Mouse (Mus musculus) heart, postnatal 0 days (tissue): ENCODE measurements around the gene Ddx19b. TPM values are rescaled to one million over a fixed set of nuclear protein-coding genes. Genes with fewer than 3 reads are reported as not detected.

Source experiments
- ATAC-seq: fragments of 200-750 bp; cut with Nextera tagmentation; 2 replicates; pipeline ENCODE4 v1.8.0; 2017; ENCODE audit warnings: low read depth, moderate number of reproducible peaks, moderate library complexity; ENCODE audit not compliant: insufficient read depth
- DNase-seq: peaks from one replicate; pipeline ENCODE4 v3.0.0-alpha.2; 2016; ENCODE audit warnings: low spot score
- H3K27ac ChIP-seq: fragments of 300-500 bp; sonication (generic); 2 replicates; pipeline ENCODE4 v1.5.1; 2014; ENCODE audit warnings: low read depth, mild to moderate bottlenecking
- H3K27me3 ChIP-seq: fragments of 300-500 bp; sonication (generic); 2 replicates; pipeline ENCODE4 v1.6.1; 2014; ENCODE audit warnings: low read length, mixed read lengths; ENCODE audit not compliant: control insufficient read depth, insufficient read depth
- H3K36me3 ChIP-seq: fragments of 300-500 bp; sonication (generic); replicated peaks from 2 replicates; pipeline ENCODE4 v1.6.1; 2014; ENCODE audit warnings: low read length, mixed read lengths; ENCODE audit not compliant: control insufficient read depth, insufficient read depth
- H3K4me1 ChIP-seq: fragments of 300-500 bp; sonication (generic); 2 replicates; pipeline ENCODE4 v1.6.1; 2014; ENCODE audit warnings: antibody characterized with exemption; ENCODE audit not compliant: control insufficient read depth, insufficient read depth
- H3K4me2 ChIP-seq: fragments of 300-500 bp; sonication (generic); 2 replicates; pipeline ENCODE4 v1.6.1; 2014; ENCODE audit warnings: low read depth, mild to moderate bottlenecking, low read length, moderate library complexity
- H3K4me3 ChIP-seq: fragments of 300-500 bp; sonication (generic); 2 replicates; pipeline ENCODE4 v1.5.1; 2014; ENCODE audit warnings: low read depth, low read length
- H3K9ac ChIP-seq: fragments of 300-500 bp; sonication (generic); replicated peaks from 2 replicates; pipeline ENCODE4 v1.6.1; 2014; ENCODE audit warnings: low read depth, low read length, mixed read lengths
- H3K9me3 ChIP-seq: fragments of 300-500 bp; sonication (generic); replicated peaks from 2 replicates; pipeline ENCODE4 v1.6.1; 2016; ENCODE audit warnings: low read length; ENCODE audit not compliant: control insufficient read depth
- CTCF ChIP-seq: IDR thresholded peaks from 2 replicates; pipeline ENCODE4 v1.5.1; 2016; ENCODE audit warnings: antibody characterized with exemption, control low read depth, low read depth
- EP300 ChIP-seq: IDR thresholded peaks from 2 replicates; pipeline ENCODE4 v1.6.1; 2016; ENCODE audit warnings: antibody characterized with exemption, low read depth
- WGBS: fragments of 180-500 bp; shearing (Covaris S2); extraction: QIAGEN DNeasy Blood & Tissue Kit; methylation state at CpG from one replicate; pipeline ENCODE4 v1.1.7; 2014; 5-methylcytosine and 5-hydroxymethylcytosine counted together
- polyA plus RNA-seq: library from polyadenylated mRNA; unstranded; fragments of >200 nt; fragmentation: Nextera tagmentation; extraction: Ambion mirVana; gene quantifications from 2 replicates; pipeline ENCODE4 v1.2.1, GENCODE M21; 2015
- total RNA-seq: library from RNA; depleted of rRNA; stranded (reverse); fragments of >200 nt; gene quantifications from 2 replicates; pipeline ENCODE4 v1.2.3, GENCODE M21; 2014; ENCODE audit warnings: low replicate concordance

Gene Ddx19b
- total and polyA plus RNA-seq, 2 experiments from 2014 or later: 3.6 to 10.2 TPM

DNA sequence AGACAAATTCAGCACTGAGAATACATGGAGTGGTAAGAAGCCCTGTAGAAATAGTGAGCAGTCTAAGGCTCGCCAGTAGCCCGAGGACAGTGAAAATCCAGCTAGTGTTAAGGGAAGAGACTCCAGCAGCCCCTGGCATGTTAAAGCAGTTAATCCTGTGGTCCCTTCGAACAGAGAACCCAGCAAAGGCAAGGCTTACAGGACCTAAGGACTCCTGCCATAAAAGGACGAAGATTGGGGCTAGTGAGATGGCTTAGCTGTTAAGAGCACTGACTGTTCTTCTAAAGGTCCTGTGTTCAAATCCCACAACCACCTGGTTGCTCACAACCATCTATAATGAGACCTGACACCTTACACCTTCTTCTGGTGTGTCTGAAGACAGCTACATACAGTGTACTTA is 34.8 kb upstream of the Ddx19b start:
- DNase-seq: no peak
- Histone ChIP-seq H3K9ac (no peak overlapping the region), H3K27ac (no peak overlapping the region), H3K36me3 (no peaks in the 10 kb centered on the region), H3K4me3 (no peak overlapping the region), H3K4me2 (no peak overlapping the region), H3K9me3 (no peaks in the 10 kb centered on the region), H3K27me3 (no peaks in the 10 kb centered on the region), H3K4me1 (no peaks in the 10 kb centered on the region)
- ATAC-seq: no peak
- WGBS: 50% methylated on average over 4 of the region's 4 CpGs
- TF ChIP-seq CTCF (no peak), EP300 (no peak)

DNA sequence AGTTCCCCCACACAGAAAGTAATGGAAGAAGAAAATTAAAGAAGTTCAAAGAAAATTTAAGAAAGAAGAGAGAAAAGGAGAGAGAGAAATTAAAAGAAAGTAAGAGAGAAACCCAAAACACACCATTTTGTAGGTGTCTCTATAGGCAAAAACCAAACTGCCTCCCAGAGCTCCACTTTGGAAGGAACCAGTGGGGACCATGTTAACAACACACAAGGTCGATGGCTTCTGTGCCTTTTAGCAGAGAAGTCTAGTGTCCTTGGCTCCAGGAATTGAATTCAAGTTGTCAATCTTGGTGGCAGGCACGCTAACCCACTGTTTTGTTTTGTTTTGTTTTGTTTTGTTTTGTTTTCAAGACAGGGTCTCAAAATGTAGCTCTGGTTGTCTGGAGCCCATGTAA is 31.3 kb upstream of the Ddx19b start:
- no peaks in the 10 kb centered on the region for H3K36me3 ChIP-seq
- no peak overlapping the region for H3K27ac ChIP-seq
- no peaks in the 10 kb centered on the region for H3K9me3 ChIP-seq
- TF ChIP-seq CTCF: no peak
- TF ChIP-seq EP300: no peak
- H3K27me3 ChIP-seq: no peaks in the 10 kb centered on the region
- DNase-seq (no peak), ATAC-seq (no peak)
- peak overlapping the region; percentile 71; the same call in 1 of the 2 replicates for H3K4me2 ChIP-seq
- no peak overlapping the region for H3K9ac ChIP-seq
- no peaks in the 10 kb centered on the region for H3K4me1 ChIP-seq
- 70% methylated on average over 2 of the region's 2 CpGs for WGBS
- no peak overlapping the region for H3K4me3 ChIP-seq

DNA sequence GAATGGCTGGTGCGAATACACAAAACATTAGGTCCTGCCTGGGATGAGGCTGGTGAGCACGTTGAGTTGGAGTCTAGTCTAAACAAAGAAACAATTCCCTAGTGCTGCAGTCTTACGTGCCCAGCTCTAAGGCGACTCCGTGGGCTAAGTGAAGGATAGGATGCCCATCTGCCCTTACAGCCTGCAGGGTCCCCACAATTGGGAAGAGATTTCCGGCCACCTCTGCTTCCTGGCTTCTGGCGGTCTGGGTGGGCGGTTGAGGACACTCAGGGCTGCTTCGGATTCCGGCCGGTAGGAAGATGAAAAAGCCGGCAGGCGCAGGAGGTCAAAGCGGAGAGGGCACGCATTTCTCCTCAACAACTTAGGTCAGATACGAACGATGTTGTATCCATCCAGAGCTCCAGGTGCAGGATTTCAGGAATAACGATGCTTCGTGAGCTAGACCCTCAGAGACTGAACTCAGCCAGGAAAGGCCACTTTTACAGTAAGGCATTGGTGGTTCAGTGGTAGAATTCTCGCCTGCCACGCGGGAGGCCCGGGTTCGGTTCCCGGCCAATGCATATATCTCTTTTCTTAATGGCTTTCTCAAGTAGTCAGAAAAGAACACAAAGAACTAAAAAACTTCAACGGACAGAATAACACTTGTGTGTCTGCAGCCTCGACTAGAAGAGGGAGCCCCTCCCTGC is 30.7 kb upstream of the Ddx19b start:
- peak overlapping the region; percentile 59 for H3K4me3 ChIP-seq
- peak; percentile 69 for ATAC-seq
- H3K27me3 ChIP-seq: no peaks in the 10 kb centered on the region
- H3K4me2 ChIP-seq: peak overlapping the region; percentile 71
- H3K27ac ChIP-seq: no peak overlapping the region
- WGBS: under 1% methylated on average over 27 of the region's 27 CpGs
- TF ChIP-seq CTCF (no peak), EP300 (no peak)
- H3K36me3 ChIP-seq: no peaks in the 10 kb centered on the region
- H3K9ac ChIP-seq: peak overlapping the region; percentile 33
- no peaks in the 10 kb centered on the region for H3K9me3 ChIP-seq
- DNase-seq: peak; percentile 66
- H3K4me1 ChIP-seq: peaks cover 5% of the 10 kb centered on the region; the same call in 1 of the 2 replicates

DNA sequence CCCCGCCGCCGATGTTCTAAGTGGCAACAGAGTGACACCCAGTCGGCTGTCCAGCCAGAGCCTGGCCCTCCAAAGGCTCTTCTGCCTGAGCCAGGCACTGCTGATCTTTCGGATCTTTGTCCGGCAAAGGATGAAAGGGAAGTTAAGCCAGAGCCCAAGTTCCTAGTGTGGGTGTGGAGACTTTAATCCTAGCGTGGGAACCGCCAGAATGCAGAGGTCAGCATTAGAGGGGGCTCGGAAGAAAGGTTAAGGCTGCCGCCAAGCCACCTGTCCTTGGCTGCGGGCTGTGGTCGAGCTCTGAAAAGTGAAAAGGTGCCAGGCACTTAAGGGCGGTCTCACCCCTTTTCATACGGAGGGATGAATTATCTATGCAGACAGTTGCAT is 30.1 kb upstream of the Ddx19b start:
- peak overlapping the region; percentile 59 for H3K4me3 ChIP-seq
- ATAC-seq (no peak), DNase-seq (no peak)
- no peaks in the 10 kb centered on the region for H3K36me3 ChIP-seq
- H3K27ac ChIP-seq: no peak overlapping the region
- no peaks in the 10 kb centered on the region for H3K9me3 ChIP-seq
- H3K27me3 ChIP-seq: no peaks in the 10 kb centered on the region
- WGBS: 3% methylated on average over 14 of the region's 14 CpGs
- no peak for TF ChIP-seq EP300
- TF ChIP-seq CTCF: no peak
- peaks cover 10% of the 10 kb centered on the region; the same call in 1 of the 2 replicates for H3K4me1 ChIP-seq
- peak overlapping the region; percentile 71 for H3K4me2 ChIP-seq
- peak overlapping the region; percentile 33 for H3K9ac ChIP-seq

DNA sequence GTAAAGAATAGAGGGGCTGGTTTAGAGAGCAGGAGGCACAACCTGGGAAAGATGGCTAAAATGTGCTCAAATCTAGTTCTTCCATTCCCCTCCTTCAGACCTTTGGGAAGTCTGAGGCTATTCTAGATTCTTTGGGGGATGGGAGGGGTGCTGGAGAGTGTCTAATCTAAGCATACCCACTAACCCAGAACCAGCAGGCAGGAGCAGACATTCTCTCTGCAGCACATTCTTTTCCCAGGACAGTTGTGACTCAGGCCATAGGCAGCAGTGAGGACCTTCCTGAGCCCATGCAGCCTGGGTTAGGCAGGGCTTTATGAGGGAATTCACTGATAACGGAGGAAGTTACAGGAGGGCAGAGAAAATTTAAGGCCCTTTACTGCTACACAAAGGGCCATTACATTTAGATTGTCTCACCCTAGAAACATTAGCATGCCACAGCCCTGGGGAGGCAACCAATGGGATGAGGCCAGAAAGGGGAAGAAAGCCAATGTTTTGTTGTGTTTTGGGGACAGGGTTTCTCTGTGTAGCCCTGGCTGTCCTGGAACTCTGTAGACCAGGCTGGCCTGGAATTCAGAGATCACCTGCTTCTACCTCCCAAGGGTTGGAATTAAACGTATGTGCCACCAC is 27.5 kb upstream of the Ddx19b start:
- WGBS: 53% methylated on average over 2 of the region's 2 CpGs
- Histone ChIP-seq H3K27me3 (no peaks in the 10 kb centered on the region), H3K36me3 (peaks cover 16% of the 10 kb centered on the region), H3K9me3 (no peaks in the 10 kb centered on the region), H3K4me1 (peaks cover 10% of the 10 kb centered on the region; the same call in 1 of the 2 replicates), H3K4me3 (no peak overlapping the region), H3K4me2 (no peak overlapping the region), H3K9ac (no peak overlapping the region), H3K27ac (no peak overlapping the region)
- DNase-seq: no peak
- TF ChIP-seq CTCF (no peak), EP300 (no peak)
- ATAC-seq: no peak
